Mouse (Mus musculus) lung, adult 2 months (tissue): ENCODE data around the gene Elac2. TPM values are rescaled to one million over a fixed set of nuclear protein-coding genes. Genes with fewer than 3 reads are reported as not detected.

Experiments
- DNase-seq: peaks from one replicate; pipeline ENCODE4 v3.0.0; 2022
- H3K4me1 ChIP-seq: fragments of 200-500 bp; 2 replicates; pipeline ENCODE4 v1.6.1; 2011; ENCODE audit warnings: low read length; ENCODE audit not compliant: control insufficient read depth, insufficient read depth
- H3K4me3 ChIP-seq: fragments of 200-500 bp; replicated peaks from 2 replicates; pipeline ENCODE3; 2011; ENCODE audit warnings: low read depth, mild to moderate bottlenecking, control low read depth, low read length; ENCODE audit errors: extremely low read depth
- CTCF ChIP-seq: fragments of 200-500 bp; IDR thresholded peaks from 2 replicates; pipeline ENCODE4 v1.5.1; 2011; ENCODE audit warnings: mild to moderate bottlenecking, low read length, control low read depth; ENCODE audit not compliant: insufficient read depth
- POLR2A ChIP-seq: fragments of 200-500 bp; IDR thresholded peaks from 2 replicates; pipeline ENCODE4 v1.6.1; 2011; ENCODE audit warnings: low read depth, mild to moderate bottlenecking, control low read depth, low read length, borderline replicate concordance; ENCODE audit errors: extremely low read depth
- WGBS: fragments of 180-500 bp; shearing (Covaris S2); methylation state at CpG from one replicate; pipeline ENCODE4 v1.1.7; 2018; 5-methylcytosine and 5-hydroxymethylcytosine counted together
- polyA plus RNA-seq: library from polyadenylated mRNA; depleted of rRNA; stranded (reverse); fragments of >200 nt; gene quantifications from 2 replicates; pipeline ENCODE4 v1.2.3, GENCODE M21; 2012

The Elac2 gene
- polyA plus RNA-seq, 1 experiment, result 13.5 TPM

DNA sequence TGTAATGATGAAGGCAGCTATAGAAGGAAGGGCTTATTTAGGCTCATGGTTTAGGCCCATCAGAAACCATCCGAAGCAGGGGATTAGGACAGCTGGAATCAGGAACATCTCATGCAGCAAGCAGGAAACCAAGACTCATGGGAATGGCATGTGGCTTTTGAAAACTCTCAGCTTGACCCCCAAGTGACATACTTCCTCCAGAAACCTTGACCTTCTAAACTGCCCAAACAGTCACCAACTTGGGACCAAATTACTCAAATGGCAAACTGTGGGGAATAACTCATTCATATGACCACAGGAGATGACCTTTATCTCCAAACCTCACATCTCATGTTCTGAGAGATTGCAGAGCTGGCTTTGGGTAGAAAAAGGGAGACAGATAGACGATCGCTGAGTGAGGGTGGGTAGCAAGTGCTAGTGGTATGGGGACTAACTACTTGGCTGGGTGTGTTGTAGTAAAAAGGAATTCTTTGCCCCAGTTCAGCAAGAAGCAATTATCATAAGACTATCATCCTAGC, 7.3 kb upstream of the Elac2 start:
- H3K4me3 ChIP-seq, result no peak overlapping the region
- no peak for TF ChIP-seq POLR2A
- no peak for TF ChIP-seq CTCF
- H3K4me1 ChIP-seq, result no peaks in the 10 kb centered on the region
- no peak for DNase-seq
- 55% methylated on average over 3 of the region's 3 CpGs for WGBS

DNA sequence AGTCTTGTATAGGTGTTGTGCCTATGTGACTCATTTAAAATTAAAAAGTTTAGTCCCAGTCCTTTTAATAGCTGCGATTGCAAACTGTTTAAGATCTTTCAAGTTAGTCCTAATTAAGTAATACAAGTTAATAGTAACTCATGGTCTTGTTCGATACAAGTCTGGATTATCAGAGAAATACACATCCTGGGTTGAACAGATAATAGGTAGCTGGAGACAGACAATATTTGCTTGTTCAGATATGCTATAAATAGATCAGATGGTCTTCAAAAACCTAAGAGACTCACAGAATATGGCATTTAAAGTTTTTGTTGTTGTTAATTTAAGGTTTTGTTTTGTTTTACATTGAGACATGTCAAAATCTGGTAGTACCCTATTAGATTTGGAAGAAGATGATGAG, 6.4 kb upstream of the Elac2 start:
- WGBS, result 71% methylated on average over 2 of the region's 2 CpGs
- TF ChIP-seq POLR2A (no peak), CTCF (no peak)
- H3K4me3 ChIP-seq, result no peak overlapping the region
- no peak for DNase-seq
- H3K4me1 ChIP-seq, result no peaks in the 10 kb centered on the region

DNA sequence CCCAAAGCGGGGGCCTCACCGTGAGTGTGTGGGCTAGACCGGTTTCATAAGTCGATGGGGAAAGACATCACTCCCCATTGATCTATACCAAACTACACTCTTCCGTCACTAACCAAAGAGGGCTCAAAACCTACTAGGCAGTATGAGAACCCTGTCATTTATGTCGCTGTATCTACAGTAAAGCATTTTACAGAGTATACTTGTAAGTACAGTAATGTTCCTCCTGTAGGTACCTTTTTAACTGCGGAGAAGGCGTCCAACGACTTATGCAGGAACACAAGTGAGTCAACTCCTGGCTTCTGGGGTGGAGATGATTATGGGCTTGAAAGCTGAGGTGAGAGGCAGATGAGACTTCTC, 629 bp downstream of the Elac2 start:
- WGBS, result 15% methylated on average over 9 of the region's 9 CpGs
- peaks cover 8% of the 10 kb centered on the region for H3K4me1 ChIP-seq
- no peak for DNase-seq
- peak overlapping the region; percentile 77 for H3K4me3 ChIP-seq
- no peak for TF ChIP-seq CTCF
- TF ChIP-seq POLR2A, result no peak

DNA sequence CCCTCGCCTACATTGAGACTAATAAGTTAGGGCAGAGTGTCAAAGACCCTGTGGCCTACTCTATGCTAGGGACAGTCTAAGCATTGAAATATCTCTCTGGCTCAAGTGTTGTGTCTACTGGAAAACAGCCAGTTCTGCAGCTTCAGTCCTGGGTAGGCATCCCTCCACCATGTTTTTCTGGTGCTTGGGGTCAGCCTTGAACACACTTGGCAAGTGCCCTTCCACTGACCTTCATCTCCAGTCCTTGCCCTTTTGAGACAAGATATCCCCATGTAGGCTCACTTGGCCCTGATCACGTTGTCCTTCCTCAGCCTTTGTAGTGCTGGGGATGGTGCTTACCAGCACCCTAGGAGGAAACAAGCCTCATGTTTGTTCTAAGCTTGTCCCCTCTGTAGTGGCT, 9.7 kb downstream of the Elac2 start:
- TF ChIP-seq POLR2A (no peak), CTCF (no peak)
- 89% methylated on average over 2 of the region's 2 CpGs for WGBS
- Histone ChIP-seq H3K4me3 (no peak overlapping the region), H3K4me1 (no peaks in the 10 kb centered on the region)
- no peak for DNase-seq

DNA sequence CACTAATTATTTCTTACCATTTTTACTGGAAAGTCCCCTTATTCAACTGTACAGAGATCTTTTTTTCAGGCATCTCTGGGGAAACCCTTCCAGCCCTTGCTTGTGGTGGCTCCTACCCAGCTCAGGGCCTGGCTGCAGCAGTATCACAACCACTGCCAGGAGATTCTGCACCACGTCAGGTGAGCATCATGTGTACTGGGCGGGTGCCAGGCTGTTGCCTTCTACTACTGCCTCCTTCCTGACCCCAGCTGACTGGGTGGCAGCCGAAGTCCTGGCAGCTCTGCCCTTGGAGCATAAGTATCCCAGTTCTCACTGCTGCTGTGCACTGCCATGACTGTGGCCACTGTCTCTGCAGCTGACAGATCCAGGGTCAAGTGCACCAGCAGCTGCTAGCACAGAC, 19.6 kb downstream of the Elac2 start:
- TF ChIP-seq POLR2A, result no peak
- TF ChIP-seq CTCF, result no peak
- H3K4me3 ChIP-seq, result no peak overlapping the region
- DNase-seq, result no peak
- WGBS, result 84% methylated on average over 3 of the region's 3 CpGs
- no peaks in the 10 kb centered on the region for H3K4me1 ChIP-seq

DNA sequence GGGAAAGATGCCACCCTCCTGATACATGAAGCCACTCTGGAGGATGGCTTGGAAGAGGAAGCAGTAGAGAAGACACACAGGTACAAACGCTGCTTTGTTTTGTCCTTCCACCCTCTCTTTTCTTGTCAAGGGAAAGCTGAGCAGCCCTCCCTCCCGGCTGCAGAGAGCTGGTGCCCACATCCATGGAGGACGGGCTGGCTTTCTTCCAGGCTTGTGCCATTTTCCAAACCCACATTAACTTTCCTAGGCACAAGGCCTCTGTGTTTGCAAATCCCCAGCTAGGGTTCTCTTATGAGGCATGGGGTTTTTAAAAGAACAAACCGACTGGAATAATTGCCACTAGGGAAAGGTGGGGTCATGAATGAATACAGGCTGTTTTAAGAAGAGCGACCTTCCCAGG, 20.8 kb downstream of the Elac2 start:
- TF ChIP-seq CTCF (no peak), POLR2A (no peak)
- no peak for DNase-seq
- WGBS, result 87% methylated on average over 5 of the region's 5 CpGs
- H3K4me1 ChIP-seq, result no peaks in the 10 kb centered on the region
- no peak overlapping the region for H3K4me3 ChIP-seq

DNA sequence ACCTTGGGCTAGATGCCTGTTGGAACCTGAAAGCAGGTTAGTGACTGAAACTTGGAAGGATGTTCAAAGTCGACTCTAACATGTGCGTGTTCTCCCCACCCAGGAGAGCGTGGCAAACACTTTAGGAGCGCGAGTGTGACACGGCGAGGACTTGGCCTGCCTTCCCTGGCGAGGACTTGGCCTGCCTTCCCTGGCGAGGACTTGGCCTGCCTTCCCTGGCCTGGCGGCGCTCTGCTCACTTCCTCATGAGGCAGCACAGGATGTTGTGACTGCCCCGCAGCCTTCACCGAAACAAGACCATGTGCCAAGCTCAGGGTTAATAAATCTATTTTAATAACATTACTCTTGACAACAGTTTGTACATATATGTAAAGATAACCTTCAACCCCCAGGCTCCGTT, 22.9 kb downstream of the Elac2 start:
- 67% methylated on average over 14 of the region's 14 CpGs for WGBS
- Histone ChIP-seq H3K4me3 (no peak overlapping the region), H3K4me1 (no peaks in the 10 kb centered on the region)
- no peak for TF ChIP-seq CTCF
- TF ChIP-seq POLR2A, result no peak
- DNase-seq, result no peak

DNA sequence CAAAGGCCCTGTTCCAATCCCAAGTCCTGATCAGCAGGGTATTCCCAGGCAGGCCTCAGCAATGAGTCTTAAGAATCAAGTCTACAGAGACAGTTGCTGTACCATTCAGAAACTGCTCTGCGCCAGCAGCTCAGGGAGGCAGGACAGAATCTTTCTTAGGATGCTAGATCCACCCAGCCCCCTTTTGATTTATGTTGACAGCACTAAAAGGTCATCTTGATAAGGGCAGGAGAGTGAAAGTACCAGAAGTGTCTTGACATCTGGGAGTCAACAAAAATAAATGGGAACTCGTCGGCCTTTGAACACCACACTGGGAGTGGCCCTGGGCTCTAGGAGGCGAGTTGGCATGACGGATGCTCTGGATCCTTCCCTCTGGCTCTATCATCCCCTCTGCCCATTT, 24.8 kb downstream of the Elac2 start:
- WGBS, result 60% methylated on average over 5 of the region's 5 CpGs
- TF ChIP-seq CTCF (no peak), POLR2A (no peak)
- no peaks in the 10 kb centered on the region for H3K4me1 ChIP-seq

DNA sequence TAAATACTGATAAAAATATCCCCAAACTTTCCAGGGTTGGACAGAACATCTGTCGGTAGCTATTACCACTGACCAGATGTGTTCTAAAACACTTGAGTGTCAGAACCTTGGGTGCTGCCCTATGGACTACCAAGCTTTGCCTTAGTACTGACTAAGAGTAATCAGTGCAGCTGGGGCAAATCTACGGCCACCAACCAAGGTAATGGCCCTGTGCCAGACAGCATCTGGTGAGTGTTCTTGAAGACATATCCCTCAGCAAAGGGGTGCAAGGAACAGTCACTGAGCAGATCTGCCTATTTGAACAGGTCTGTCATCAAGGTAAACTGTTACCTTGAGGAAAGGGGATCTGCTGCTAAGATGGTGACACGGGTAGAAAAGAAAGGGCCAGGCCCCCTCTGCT, 26.0 kb downstream of the Elac2 start:
- TF ChIP-seq POLR2A (no peak), CTCF (no peak)
- WGBS, result 62% methylated on average over 3 of the region's 3 CpGs
- no peak for DNase-seq

More for the DNA sequence above, 24.8 kb downstream of the Elac2 start:
- no peak for DNase-seq
- H3K4me3 ChIP-seq, result no peak overlapping the region

DNA sequence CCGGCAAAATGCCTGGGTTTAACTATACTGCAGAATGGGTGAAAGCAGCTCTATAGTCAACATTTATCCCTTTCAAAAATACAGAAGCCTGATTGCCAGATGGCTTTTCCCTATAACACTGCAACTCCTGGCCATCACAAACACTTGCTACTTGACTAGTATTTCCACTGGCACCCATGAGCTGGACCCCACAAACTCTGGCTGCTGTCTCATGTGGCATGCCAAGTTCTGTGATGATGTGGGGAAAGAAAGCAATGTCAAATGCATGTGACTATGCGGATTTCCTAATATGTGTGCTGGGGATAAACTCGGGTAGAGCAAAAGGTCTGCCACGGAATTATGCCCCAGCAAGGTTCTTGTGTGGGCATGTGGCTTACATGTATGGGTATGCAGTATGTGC, 27.2 kb downstream of the Elac2 start:
- DNase-seq, result no peak
- H3K4me1 ChIP-seq, result no peaks in the 10 kb centered on the region
- WGBS, result 85% methylated on average over 4 of the region's 4 CpGs
- no peak overlapping the region for H3K4me3 ChIP-seq
- TF ChIP-seq CTCF (no peak), POLR2A (no peak)

More for the DNA sequence above, 26.0 kb downstream of the Elac2 start:
- Histone ChIP-seq H3K4me1 (no peaks in the 10 kb centered on the region), H3K4me3 (no peak overlapping the region)
